Mouse (Mus musculus) liver, embryonic 13.5 days (tissue): ENCODE measurements around the gene Lamc3. TPM values are rescaled to one million over a fixed set of nuclear protein-coding genes. Genes with fewer than 3 reads are reported as not detected.

Experiments
- ATAC-seq: fragments of 200-750 bp; cut with Nextera tagmentation; 2 replicates; pipeline ENCODE4 v1.8.0; 2017; ENCODE audit warnings: low read depth, mild to moderate bottlenecking, moderate number of reproducible peaks, moderate library complexity
- DNase-seq: peaks from one replicate; pipeline ENCODE4 v3.0.0; 2022
- H3K27ac ChIP-seq: fragments of 300-500 bp; sonication (generic); 2 replicates; pipeline ENCODE4 v1.5.1; 2015; ENCODE audit warnings: moderate library complexity, mild to moderate bottlenecking, inconsistent platforms
- H3K27me3 ChIP-seq: fragments of 300-500 bp; sonication (generic); 2 replicates; pipeline ENCODE4 v1.6.1; 2015; ENCODE audit warnings: mild to moderate bottlenecking, inconsistent platforms
- H3K36me3 ChIP-seq: fragments of 300-500 bp; sonication (generic); 2 replicates; pipeline ENCODE4 v1.6.1; 2015; ENCODE audit warnings: mild to moderate bottlenecking, inconsistent platforms
- H3K4me1 ChIP-seq: fragments of 300-500 bp; sonication (generic); replicated peaks from 2 replicates; pipeline ENCODE4 v1.6.1; 2015; ENCODE audit warnings: inconsistent platforms
- H3K4me2 ChIP-seq: fragments of 300-500 bp; sonication (generic); 2 replicates; pipeline ENCODE4 v1.6.1; 2015; ENCODE audit warnings: inconsistent platforms, mild to moderate bottlenecking, moderate library complexity
- H3K4me3 ChIP-seq: fragments of 300-500 bp; sonication (generic); replicated peaks from 2 replicates; pipeline ENCODE4 v1.5.1; 2015; ENCODE audit warnings: mild to moderate bottlenecking, inconsistent platforms
- H3K9ac ChIP-seq: fragments of 300-500 bp; sonication (generic); 2 replicates; pipeline ENCODE4 v1.6.1; 2015; ENCODE audit warnings: mild to moderate bottlenecking, inconsistent platforms
- H3K9me3 ChIP-seq: fragments of 300-500 bp; sonication (generic); replicated peaks from 2 replicates; pipeline ENCODE4 v1.6.1; 2016; ENCODE audit warnings: inconsistent platforms
- WGBS: fragments of 180-500 bp; shearing (Covaris S2); methylation state at CpG from one replicate; pipeline ENCODE4 v1.1.7; 2015; ENCODE audit not compliant: insufficient replicate concordance; 5-methylcytosine and 5-hydroxymethylcytosine counted together
- polyA plus RNA-seq: library from polyadenylated mRNA; unstranded; fragments of >200 nt; fragmentation: Nextera tagmentation; extraction: Ambion mirVana; gene quantifications from 2 replicates; pipeline ENCODE4 v1.2.1, GENCODE M21; 2015

Lamc3 gene
- polyA plus RNA-seq, 1 experiment from 2014 or later, result 0.02 TPM

DNA sequence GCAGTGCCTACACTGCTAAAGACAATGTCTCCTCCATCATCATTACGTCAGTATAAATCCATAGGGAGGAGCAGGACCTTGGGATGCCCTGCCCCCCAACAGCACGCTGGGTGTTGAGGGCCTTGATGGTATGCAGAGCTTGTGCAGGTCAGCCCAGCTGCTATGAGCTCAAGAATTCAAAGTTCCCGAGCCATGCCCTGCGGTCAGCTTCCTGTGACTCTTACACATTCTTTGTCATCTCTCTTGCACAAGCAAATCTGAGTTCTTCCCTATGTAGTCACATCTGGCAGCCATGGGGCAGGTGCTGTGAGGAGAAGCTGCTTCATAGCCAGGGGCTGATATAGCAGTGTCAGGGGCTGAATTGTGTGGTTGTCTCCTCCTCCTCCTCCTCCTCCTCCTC, 48.0 kb downstream of the Lamc3 start:
- ATAC-seq, result no peak
- 32% methylated on average over 4 of the region's 4 CpGs for WGBS
- no peak overlapping the region for H3K4me2 ChIP-seq

DNA sequence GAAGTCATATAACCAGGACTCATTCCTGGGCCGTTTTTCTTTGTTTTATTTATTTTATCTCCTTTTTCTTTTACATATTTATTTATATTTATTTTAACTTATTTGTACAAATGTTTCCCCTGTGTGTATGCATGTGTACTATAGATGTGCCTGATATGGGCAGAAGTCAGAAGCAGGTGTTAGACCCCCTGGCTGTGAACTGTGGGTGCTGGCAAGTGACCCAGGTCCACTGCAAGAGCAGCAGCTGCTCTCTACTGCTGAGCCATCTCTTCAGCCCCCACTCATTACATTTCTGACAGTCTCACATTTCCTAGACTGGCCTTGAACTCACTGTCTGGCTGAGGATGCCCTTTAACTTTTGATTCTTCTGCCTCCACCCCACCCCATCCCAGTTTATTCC, 51.2 kb downstream of the Lamc3 start:
- H3K4me1 ChIP-seq, result peaks cover 4% of the 10 kb centered on the region; the same call in 1 of the 2 replicates
- H3K27ac ChIP-seq, result no peak overlapping the region
- H3K9ac ChIP-seq, result no peak overlapping the region
- DNase-seq, result no peak
- no peak overlapping the region for H3K4me2 ChIP-seq
- ATAC-seq, result no peak
- H3K27me3 ChIP-seq, result peaks cover 6% of the 10 kb centered on the region; the same call in 1 of the 2 replicates
- no peaks in the 10 kb centered on the region for H3K36me3 ChIP-seq
- 70% methylated on average over 1 of the region's 1 CpGs for WGBS
- H3K9me3 ChIP-seq, result no peaks in the 10 kb centered on the region
- no peak overlapping the region for H3K4me3 ChIP-seq

More for the DNA sequence above, 48.0 kb downstream of the Lamc3 start:
- Histone ChIP-seq H3K9me3 (no peaks in the 10 kb centered on the region), H3K4me1 (peaks cover 4% of the 10 kb centered on the region; the same call in 1 of the 2 replicates), H3K9ac (no peak overlapping the region), H3K36me3 (no peaks in the 10 kb centered on the region), H3K27me3 (no peaks in the 10 kb centered on the region; the same call in 1 of the 2 replicates), H3K27ac (no peak overlapping the region), H3K4me3 (no peak overlapping the region)
- DNase-seq, result no peak

DNA sequence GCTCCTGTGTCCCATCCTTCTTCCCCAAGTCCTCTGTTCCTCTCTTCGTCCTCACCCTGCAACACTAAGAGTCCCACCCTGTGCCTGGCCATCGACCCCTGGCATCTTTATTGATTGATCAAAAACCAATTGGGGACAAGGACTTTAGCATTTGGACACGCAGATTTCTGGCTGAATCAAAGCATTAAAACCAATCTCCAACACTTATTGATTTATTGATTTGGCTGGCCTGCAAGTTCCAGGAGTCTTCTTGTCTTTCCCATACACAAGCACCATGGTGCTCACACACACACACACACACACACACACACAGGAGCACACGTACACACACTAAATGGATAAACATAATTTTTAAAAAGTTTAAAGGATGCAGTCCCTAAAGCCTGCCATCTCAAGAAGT, 55.9 kb downstream of the Lamc3 start:
- Histone ChIP-seq H3K4me3 (no peak overlapping the region), H3K36me3 (no peaks in the 10 kb centered on the region), H3K9me3 (no peaks in the 10 kb centered on the region), H3K9ac (no peak overlapping the region), H3K4me2 (no peak overlapping the region), H3K27me3 (peaks cover 17% of the 10 kb centered on the region), H3K27ac (no peak overlapping the region), H3K4me1 (no peaks in the 10 kb centered on the region)
- ATAC-seq (no peak), DNase-seq (no peak)
- 31% methylated on average over 4 of the region's 4 CpGs for WGBS

DNA sequence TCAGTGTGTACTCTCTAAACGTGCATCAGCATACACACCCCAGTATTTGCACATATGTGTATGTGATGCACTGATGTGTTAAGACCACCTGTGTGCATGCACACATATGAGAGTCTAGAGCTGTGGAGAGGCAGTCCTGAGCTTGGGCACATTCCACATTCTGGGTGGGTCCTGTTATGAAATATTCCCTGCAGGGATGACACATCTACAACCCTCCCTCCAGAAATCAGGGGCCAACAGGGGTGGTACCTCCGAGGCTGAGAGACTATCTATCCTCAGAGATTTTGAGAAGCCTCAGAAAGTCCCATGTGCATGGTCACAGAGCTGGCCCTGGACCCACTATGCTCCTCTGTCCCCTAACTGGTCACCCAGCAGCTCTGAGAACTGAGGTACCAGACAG, 58.5 kb downstream of the Lamc3 start:
- no peaks in the 10 kb centered on the region for H3K36me3 ChIP-seq
- ATAC-seq, result no peak
- no peak overlapping the region for H3K4me3 ChIP-seq
- no peaks in the 10 kb centered on the region for H3K9me3 ChIP-seq
- no peak for DNase-seq
- H3K4me1 ChIP-seq, result peaks cover 7% of the 10 kb centered on the region
- H3K4me2 ChIP-seq, result no peak overlapping the region
- 48% methylated on average over 2 of the region's 2 CpGs for WGBS
- peaks cover 43% of the 10 kb centered on the region for H3K27me3 ChIP-seq
- no peak overlapping the region for H3K27ac ChIP-seq
- H3K9ac ChIP-seq, result no peak overlapping the region

DNA sequence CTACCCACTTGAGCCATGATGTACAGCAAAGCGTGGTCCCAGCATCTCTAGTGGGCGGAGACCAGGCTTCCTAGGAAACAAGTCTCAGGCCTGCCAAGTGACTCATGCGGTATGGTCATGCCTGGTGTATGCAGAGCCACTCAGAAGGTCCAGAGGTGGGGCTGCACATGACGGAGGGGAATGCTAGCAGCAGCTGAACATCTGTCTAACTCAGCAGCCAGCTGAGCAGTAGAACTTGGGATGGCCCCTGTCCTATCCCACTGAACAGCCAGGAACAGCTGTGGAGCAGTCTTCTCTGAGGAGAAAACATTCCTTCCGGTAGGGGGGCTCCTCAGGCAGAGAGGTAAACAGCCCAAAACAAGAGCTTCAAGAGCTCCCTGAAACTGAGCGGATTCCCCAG, 61.3 kb downstream of the Lamc3 start:
- no peak for ATAC-seq
- Histone ChIP-seq H3K27me3 (peaks cover 59% of the 10 kb centered on the region), H3K4me3 (no peak overlapping the region), H3K27ac (no peak overlapping the region), H3K36me3 (no peaks in the 10 kb centered on the region), H3K4me1 (peaks cover 13% of the 10 kb centered on the region), H3K9ac (no peak overlapping the region), H3K9me3 (no peaks in the 10 kb centered on the region), H3K4me2 (no peak overlapping the region)
- 65% methylated on average over 6 of the region's 6 CpGs for WGBS
- DNase-seq, result no peak

DNA sequence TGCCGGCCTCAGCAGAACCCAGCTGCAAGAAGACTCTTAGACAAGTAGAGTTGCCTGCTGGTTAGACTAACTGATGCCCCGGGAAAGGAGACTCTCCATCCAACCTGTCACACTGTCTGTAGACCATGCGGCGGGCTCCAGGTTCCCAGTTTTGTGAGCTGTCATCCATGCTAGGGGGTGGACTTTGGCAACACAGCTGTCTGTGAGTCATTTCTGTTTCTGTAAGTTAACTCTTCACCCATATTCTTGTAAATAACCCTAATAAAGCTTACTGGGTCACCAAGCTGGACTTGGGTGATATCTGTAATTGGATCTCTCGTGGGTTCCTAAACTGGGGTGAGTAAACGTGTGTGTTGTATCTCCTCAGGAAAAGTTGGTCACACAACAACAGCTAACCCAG, 61.7 kb downstream of the Lamc3 start:
- peaks cover 13% of the 10 kb centered on the region for H3K4me1 ChIP-seq
- H3K4me3 ChIP-seq, result no peak overlapping the region
- no peak overlapping the region for H3K27ac ChIP-seq
- no peaks in the 10 kb centered on the region for H3K9me3 ChIP-seq
- no peak for DNase-seq
- H3K4me2 ChIP-seq, result no peak overlapping the region
- ATAC-seq, result no peak
- H3K27me3 ChIP-seq, result peaks cover 62% of the 10 kb centered on the region
- no peak overlapping the region for H3K9ac ChIP-seq
- no peaks in the 10 kb centered on the region for H3K36me3 ChIP-seq
- WGBS, result 54% methylated on average over 6 of the region's 6 CpGs

DNA sequence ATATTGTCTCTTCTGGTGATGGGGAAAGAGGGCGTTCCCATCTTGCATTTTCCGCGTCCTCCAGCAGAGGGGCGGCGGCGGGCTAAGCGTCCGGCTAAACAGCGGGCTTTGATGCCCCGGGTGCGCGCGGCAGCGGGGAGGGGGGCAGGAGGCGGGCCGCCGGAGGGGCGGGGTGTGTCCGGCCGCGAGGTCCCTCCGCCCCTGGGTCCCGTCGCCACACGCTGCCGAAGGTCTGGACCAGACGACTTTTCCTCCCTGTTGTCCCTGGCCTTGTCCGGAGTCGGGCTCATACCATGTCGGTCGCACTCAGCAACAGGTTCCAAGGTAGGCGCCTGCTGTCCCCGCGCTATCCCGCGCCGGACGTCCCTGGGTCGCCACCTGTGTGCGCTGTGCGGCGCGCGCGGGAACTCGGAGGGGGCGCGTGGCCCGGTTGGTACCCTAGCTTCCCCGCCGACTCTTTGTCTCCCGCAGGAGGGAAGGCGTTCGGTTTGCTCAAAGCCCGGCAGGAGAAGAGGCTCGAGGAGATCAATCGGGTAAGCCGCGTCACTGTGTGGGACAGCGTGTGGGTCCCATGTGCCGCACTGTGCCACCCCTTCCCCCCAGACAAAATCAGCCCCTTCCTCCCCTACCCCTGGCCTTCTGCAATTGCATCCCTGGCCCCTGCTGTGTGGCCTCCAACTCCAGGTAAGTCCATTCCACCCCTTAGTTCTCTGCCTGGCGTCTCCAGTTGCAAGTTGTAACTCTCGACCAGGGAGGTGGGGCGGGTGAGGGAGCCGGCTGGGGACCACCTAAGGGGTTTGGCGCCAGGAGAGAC, 63.2 kb downstream of the Lamc3 start, which contains the start of gene Aif1l:
Gene Aif1l (plus strand): TSS at position 82 of the 814 bp plus-strand sequence.
- Histone ChIP-seq H3K27me3 (peaks cover 64% of the 10 kb centered on the region), H3K36me3 (no peaks in the 10 kb centered on the region), H3K27ac (no peak within 1 kb of the TSS), H3K4me1 (peaks cover 13% of the 10 kb centered on the region), H3K9me3 (no peaks in the 10 kb centered on the region), H3K4me3 (peak within 1 kb of the TSS; percentile 53), H3K4me2 (peak within 1 kb of the TSS; percentile 74), H3K9ac (peak within 1 kb of the TSS; percentile 50)
- under 1% methylated on average over 65 of the region's 66 CpGs for WGBS
- ATAC-seq (no peak), DNase-seq (peak; percentile 5)

DNA sequence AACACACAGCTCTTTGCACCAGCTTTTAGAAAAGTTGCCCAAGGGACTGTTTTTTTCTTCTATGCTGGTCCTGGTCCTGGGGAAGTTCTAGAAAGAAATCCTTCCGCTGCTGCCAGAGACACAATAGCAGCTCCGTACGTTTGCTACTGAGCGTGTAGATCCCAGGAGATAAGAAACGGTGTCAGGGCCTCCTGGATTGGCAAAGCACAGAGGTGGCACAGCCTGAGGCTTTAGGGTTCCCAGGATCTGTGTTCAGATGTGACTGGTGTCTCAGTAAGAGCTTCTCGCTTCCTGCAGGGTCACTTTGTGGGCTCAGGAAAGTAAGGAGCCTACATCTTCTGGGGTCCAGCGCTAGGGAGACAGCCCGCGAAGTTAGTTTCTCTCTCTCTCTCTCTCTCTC, 63.9 kb downstream of the Lamc3 start:
- DNase-seq, result no peak
- peak overlapping the region; percentile 74; the same call in 1 of the 2 replicates for H3K4me2 ChIP-seq
- H3K36me3 ChIP-seq, result no peaks in the 10 kb centered on the region
- H3K27ac ChIP-seq, result no peak overlapping the region
- peaks cover 13% of the 10 kb centered on the region for H3K4me1 ChIP-seq
- no peak for ATAC-seq
- peaks cover 64% of the 10 kb centered on the region for H3K27me3 ChIP-seq
- peak overlapping the region; percentile 53; the same call in 1 of the 2 replicates for H3K4me3 ChIP-seq
- H3K9ac ChIP-seq, result peak overlapping the region; percentile 50; the same call in 1 of the 2 replicates
- WGBS, result 30% methylated on average over 9 of the region's 9 CpGs
- no peaks in the 10 kb centered on the region for H3K9me3 ChIP-seq

DNA sequence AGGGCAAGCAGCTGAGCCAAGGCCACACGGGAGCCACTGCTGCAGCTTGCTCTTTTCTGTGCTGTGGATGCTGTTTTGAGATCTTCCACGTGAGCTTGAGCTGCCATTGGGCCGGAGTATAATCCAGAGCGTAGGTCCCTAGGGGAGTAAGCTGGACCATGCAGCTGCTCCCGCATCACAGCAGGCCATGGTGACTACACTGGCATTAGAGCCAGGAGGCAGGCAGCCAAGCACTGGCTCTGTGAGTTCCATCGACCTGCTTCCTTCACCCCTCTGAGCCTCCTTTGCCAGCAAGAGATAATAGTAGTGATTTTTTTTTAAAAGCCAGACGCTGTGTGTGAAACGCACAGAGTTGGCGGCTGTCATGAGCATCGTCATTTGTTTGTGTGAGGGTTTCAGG, 65.1 kb downstream of the Lamc3 start:
- Histone ChIP-seq H3K4me2 (no peak overlapping the region), H3K4me1 (peaks cover 13% of the 10 kb centered on the region), H3K9me3 (no peaks in the 10 kb centered on the region), H3K27me3 (peaks cover 55% of the 10 kb centered on the region), H3K9ac (no peak overlapping the region), H3K27ac (no peak overlapping the region), H3K36me3 (no peaks in the 10 kb centered on the region), H3K4me3 (no peak overlapping the region)
- WGBS, result 74% methylated on average over 10 of the region's 10 CpGs
- ATAC-seq, result no peak
- DNase-seq, result no peak

DNA sequence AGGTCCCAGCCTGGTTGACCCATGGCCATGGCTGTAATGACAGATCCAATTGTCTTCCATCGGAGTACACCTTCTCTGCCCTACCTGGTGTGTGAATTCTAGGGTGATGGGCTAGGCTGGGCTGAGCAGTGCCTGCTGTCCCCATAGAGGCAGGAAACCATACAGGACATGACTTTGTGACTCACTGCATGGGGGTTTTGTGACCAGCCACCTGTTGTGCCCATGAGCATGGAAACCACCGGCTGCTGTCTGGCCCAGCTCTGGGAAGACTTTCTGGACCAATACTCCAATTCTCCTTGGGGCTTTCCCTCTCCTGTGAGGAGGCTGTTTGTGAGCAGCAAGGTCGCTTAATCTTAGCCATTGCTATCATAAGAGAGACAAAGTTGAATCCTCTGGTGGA, 65.6 kb downstream of the Lamc3 start:
- 68% methylated on average over 3 of the region's 3 CpGs for WGBS

DNA sequence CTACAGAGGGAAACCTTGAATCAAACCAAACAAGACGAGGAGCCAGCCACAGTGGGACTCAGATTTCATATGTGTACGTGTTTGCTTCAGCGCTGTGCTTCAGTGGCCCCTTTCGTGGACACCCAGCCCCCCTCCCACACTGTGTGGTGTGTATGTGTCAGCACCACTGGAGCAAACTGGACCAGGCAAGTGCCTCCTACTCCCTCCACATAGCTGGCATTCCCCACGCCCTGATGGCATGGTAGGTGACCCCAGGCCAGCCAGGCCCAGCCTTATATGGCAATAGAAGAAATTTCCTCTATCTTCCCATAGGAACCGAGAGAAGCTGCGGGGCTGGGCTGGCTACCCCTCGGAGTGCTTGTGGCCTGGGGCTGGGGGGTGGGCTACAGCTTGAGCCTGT, 66.6 kb downstream of the Lamc3 start:
- ATAC-seq, result no peak
- H3K27me3 ChIP-seq, result peaks cover 46% of the 10 kb centered on the region
- H3K36me3 ChIP-seq, result no peaks in the 10 kb centered on the region
- 66% methylated on average over 8 of the region's 8 CpGs for WGBS
- no peak overlapping the region for H3K4me2 ChIP-seq
- no peak overlapping the region for H3K9ac ChIP-seq
- H3K27ac ChIP-seq, result no peak overlapping the region
- H3K4me1 ChIP-seq, result peaks cover 13% of the 10 kb centered on the region
- no peak for DNase-seq
- H3K9me3 ChIP-seq, result no peaks in the 10 kb centered on the region
- no peak overlapping the region for H3K4me3 ChIP-seq

More for the DNA sequence above, 65.6 kb downstream of the Lamc3 start:
- no peaks in the 10 kb centered on the region for H3K36me3 ChIP-seq
- no peak overlapping the region for H3K27ac ChIP-seq
- peaks cover 13% of the 10 kb centered on the region for H3K4me1 ChIP-seq
- H3K9ac ChIP-seq, result no peak overlapping the region
- ATAC-seq, result no peak
- H3K27me3 ChIP-seq, result peaks cover 55% of the 10 kb centered on the region
- H3K4me2 ChIP-seq, result no peak overlapping the region
- no peak for DNase-seq
- H3K4me3 ChIP-seq, result no peak overlapping the region
- no peaks in the 10 kb centered on the region for H3K9me3 ChIP-seq

DNA sequence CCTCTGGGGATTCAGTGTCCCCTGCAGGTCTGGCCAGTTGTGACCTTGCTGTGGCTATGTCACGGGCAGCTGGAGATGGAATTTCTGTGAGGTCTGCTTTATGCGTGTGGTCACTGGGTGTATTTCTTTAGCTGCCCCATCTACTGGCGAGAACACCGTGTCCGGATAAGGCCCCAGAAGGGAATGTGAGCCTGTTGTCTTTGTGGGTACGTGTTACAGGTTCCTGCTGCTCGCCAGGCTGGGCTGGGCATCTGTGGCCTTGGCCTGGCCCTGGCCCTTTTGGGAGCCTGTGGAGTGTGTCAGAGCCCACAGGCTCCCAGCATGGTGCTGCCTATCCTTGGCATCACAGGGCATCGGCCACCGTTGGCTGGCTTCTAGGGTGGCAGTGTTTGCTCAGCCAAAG, 67.7 kb downstream of the Lamc3 start:
- no peak overlapping the region for H3K4me3 ChIP-seq
- ATAC-seq, result no peak
- H3K36me3 ChIP-seq, result no peaks in the 10 kb centered on the region
- H3K4me1 ChIP-seq, result peaks cover 13% of the 10 kb centered on the region
- no peaks in the 10 kb centered on the region for H3K9me3 ChIP-seq
- WGBS, result 78% methylated on average over 9 of the region's 9 CpGs
- no peak overlapping the region for H3K9ac ChIP-seq
- peaks cover 35% of the 10 kb centered on the region for H3K27me3 ChIP-seq
- no peak overlapping the region for H3K27ac ChIP-seq
- no peak overlapping the region for H3K4me2 ChIP-seq
- DNase-seq, result no peak
